ENCODE assay signal across 20 mouse cellular contexts in genomic region chr6:68915536-68915935, GRCm38 (mm10).
A peak's percentile ranks its signal among the peaks of the same experiment; 100 is the strongest.
DNase-seq lines count a peak whose midpoint lies in the region; TF ChIP-seq lines count a peak whose summit lies in the region.
"Had no signal": no experiment of that assay in that cellular context is flagged by ENCODE, and none has a peak within 500 bp of the region (broad histone marks: within the 10 kb centered on the region; RNA-seq: fewer than 3 reads in every experiment).

No protein-coding gene starts in this region.

- no peak overlapping the region for H3K4me3 ChIP-seq in layer of hippocampus, adult 2 months
- H3K4me3 ChIP-seq: embryonic facial prominence, embryonic 15.5 days; erythroblast, embryonic 14.5 days; forebrain, embryonic 10.5 days; heart, embryonic 13.5 days; hindbrain, embryonic 12.5 days had no signal

- peak; percentile 41 for TF ChIP-seq CTCF in layer of hippocampus, adult 2 months (conservative IDR thresholded peaks at IDR 0.05)

- no peak for DNase-seq in layer of hippocampus, adult 2 months (ENCODE audit: low spot score in 2 of 2)
- DNase-seq in layer of hippocampus, postnatal 25 days (ENCODE audit: extremely low spot score in 1 of 2, low spot score in 1 of 2): no peak
- peak; percentile 9 for DNase-seq in retina, embryonic 14.5 days (ENCODE audit: low spot score)
- no peak for DNase-seq in retina, postnatal 1 day
- peak; percentile 5 for DNase-seq in R1 (ENCODE audit: low read depth, low spot score)
- DNase-seq in adrenal gland, adult 8-10 months: no peak
- no peak for DNase-seq in frontal cortex, postnatal 36 days (ENCODE audit: low spot score in 2 of 2)
- DNase-seq in spleen, postnatal 14 days (ENCODE audit: low spot score in 2 of 2): no peak
- DNase-seq: adrenal gland, postnatal 14 days; cerebellum, adult 2 months; cerebellum, postnatal 14 days; embryo, embryonic 11 days; gastrocnemius, postnatal 36 days; heart, adult 11 months; heart, postnatal 36 days had no signal

- H3K27ac ChIP-seq in layer of hippocampus, adult 2 months: no peak overlapping the region
- H3K27ac ChIP-seq: embryonic facial prominence, embryonic 15.5 days; forebrain, embryonic 10.5 days; heart, embryonic 13.5 days; hindbrain, embryonic 12.5 days had no signal

Comparison
In these comparisons a context has a peak if more than half of its experiments do, and no peak if none do; other contexts are left out.
1. DNase-seq: peak in retina, embryonic 14.5 days (single experiment) and R1 (single experiment); none in layer of hippocampus, adult 2 months (0 of 2), layer of hippocampus, postnatal 25 days (0 of 2), retina, postnatal 1 day (single experiment), adrenal gland, adult 8-10 months (single experiment), frontal cortex, postnatal 36 days (0 of 2) and spleen, postnatal 14 days (0 of 2).